Mouse (Mus musculus) CH12.LX (cell line): ENCODE data around the gene Pin4.

Experiments
- CTCF ChIP-seq, 2 experiments: IDR thresholded peaks in 1 of 2; conservative IDR thresholded peaks in 1 of 2; 2 replicates each; pipeline ENCODE4 v1.5.1; 2011 to 2012; ENCODE audit warnings: low read depth in 2 of 2, low read length in 2 of 2, improper control_type of control experiment in 1 of 2, inconsistent platforms in 1 of 2, mild to moderate bottlenecking in 1 of 2, moderate library complexity in 1 of 2
- EP300 ChIP-seq: IDR thresholded peaks from 2 replicates; pipeline ENCODE4 v1.6.1; 2011; ENCODE audit warnings: low read length, improper control_type of control experiment
- MAX ChIP-seq: IDR thresholded peaks from 2 replicates; pipeline ENCODE4 v1.6.1; 2011; ENCODE audit warnings: low read length, improper control_type of control experiment
- NELFE ChIP-seq: IDR thresholded peaks from 2 replicates; pipeline ENCODE4 v1.6.1; 2011; ENCODE audit warnings: low read depth, low read length, improper control_type of control experiment
- POLR2A ChIP-seq: IDR thresholded peaks from 2 replicates; pipeline ENCODE4 v1.6.1; 2011; ENCODE audit warnings: low read depth, mild to moderate bottlenecking, improper control_type of control experiment, low read length
- TCF12 ChIP-seq: IDR thresholded peaks from 2 replicates; pipeline ENCODE4 v1.6.1; 2014; ENCODE audit warnings: low read depth, mild to moderate bottlenecking, inconsistent platforms, low read length, improper control_type of control experiment
- USF1 ChIP-seq: IDR thresholded peaks from 2 replicates; pipeline ENCODE4 v1.6.1; 2014; ENCODE audit warnings: low read depth, mild to moderate bottlenecking, inconsistent platforms, low read length, improper control_type of control experiment

DNA sequence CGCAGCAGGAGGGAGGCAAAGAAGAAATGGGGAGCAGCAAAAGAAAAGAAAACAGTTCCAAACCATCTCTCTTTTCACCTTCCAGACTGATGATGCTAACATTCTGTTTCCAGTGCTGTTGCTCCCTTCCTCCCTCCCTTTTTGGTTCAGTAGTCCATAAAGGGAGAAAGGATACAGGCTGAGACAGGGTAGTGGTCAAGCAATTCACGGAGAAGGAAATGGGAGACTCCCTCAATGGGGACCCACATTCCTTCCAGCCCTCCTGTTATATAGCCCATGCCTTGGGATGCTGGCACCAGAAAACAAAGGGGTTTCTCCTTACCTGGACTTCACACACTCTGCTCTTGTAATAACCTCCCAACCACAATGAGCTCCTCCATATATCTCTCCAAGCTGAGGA lies 47.7 kb upstream of the Pin4 start:
- TF ChIP-seq EP300: no peak
- TF ChIP-seq USF1: no peak
- no peak for TF ChIP-seq NELFE
- no peak for TF ChIP-seq CTCF (conservative IDR thresholded peaks at IDR 0.05 in 1 of 2, IDR thresholded peaks at IDR 0.05 in 1 of 2; ENCODE audit: low read depth in 2 of 2, low read length in 2 of 2)
- no peak for TF ChIP-seq TCF12
- no peak for TF ChIP-seq MAX
- no peak for TF ChIP-seq POLR2A
